8 mouse cellular contexts compared by ENCODE assay signal in the genomic region with DNA sequence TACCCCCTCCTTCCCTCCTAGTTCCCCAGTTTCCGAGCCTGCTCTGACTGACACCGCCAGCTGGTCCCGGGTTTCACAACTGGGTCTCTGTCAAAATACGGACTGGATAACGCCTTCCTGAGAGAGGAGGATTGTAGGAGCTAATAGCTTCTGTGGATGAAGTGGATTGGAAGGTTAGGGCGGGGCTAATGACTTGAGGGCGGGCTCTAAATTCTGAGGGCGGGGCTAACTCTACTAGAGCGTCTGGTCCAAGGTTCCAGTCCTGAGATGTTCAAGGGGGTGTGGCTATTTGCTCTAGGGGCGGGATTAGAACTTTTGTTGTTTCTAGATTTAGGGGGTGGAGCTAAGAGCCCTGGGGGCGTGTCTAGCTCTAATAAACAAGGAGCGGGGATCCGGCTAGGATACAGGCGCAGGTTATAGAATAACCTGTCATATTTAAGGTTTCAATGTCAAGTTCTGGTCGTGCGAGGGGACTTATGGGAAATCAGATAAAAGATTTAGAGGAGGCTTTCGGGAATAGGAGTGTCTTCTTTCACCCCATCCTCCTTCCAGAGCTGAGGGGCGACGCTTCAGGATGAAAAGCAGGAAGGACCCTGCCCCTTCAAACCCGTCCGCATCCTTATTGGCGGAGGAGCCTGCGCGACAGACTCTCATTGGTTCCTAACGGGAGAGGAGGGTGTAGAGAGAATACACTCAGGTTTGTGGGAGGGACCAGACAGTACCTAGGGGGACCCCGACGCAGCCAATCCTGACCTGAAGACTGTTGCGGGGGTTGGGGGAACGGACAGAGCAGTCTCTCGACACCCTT. TPM values are rescaled to one million over a fixed set of nuclear protein-coding genes. Genes with fewer than 3 reads are reported as not detected.
DNase-seq lines count a peak whose midpoint lies in the region; ATAC-seq lines count a peak whose summit lies in the region.

Gene Eml2, plus strand, starts transcription at position 714 of the 808 bp plus-strand sequence.

- H3K9me3 ChIP-seq in embryonic facial prominence, embryonic 13.5 days, result 0 out of 2 replicates have a peak, but pooled peaks cover 3% of the 10 kb centered on the region
- H3K9me3 ChIP-seq in heart, embryonic 12.5 days (replicated peaks), result 0 out of 2 replicates have a peak, but pooled peaks cover 5% of the 10 kb centered on the region
- no peaks in the 10 kb centered on the region for H3K9me3 ChIP-seq in neural tube, embryonic 11.5 days (ENCODE audit: control insufficient read depth, low read length)

- H3K36me3 ChIP-seq in embryonic facial prominence, embryonic 13.5 days, result no peaks in the 10 kb centered on the region
- no peaks in the 10 kb centered on the region for H3K36me3 ChIP-seq in heart, embryonic 12.5 days
- no peaks in the 10 kb centered on the region for H3K36me3 ChIP-seq in neural tube, embryonic 11.5 days (ENCODE audit: control insufficient read depth, insufficient read depth, low read length)

- H3K27ac ChIP-seq in embryonic facial prominence, embryonic 13.5 days, result no peak within 1 kb of the TSS
- H3K27ac ChIP-seq in heart, embryonic 12.5 days (ENCODE audit: poor library complexity, severe bottlenecking), result no peak within 1 kb of the TSS
- H3K27ac ChIP-seq in neural tube, embryonic 11.5 days (ENCODE audit: low read depth, low read length), result no peak within 1 kb of the TSS

- peak within 1 kb of the TSS; percentile 58 for H3K9ac ChIP-seq in embryonic facial prominence, embryonic 13.5 days
- H3K9ac ChIP-seq in heart, embryonic 12.5 days, result peak within 1 kb of the TSS; percentile 14; the same call in 1 of the 2 replicates
- peak within 1 kb of the TSS; percentile 54 for H3K9ac ChIP-seq in neural tube, embryonic 11.5 days (ENCODE audit: low read length)

- WGBS in embryonic facial prominence, embryonic 13.5 days, result 2% methylated on average over 30 of the region's 30 CpGs
- WGBS in heart, embryonic 12.5 days, result 2% methylated on average over 30 of the region's 30 CpGs
- under 1% methylated on average over 30 of the region's 30 CpGs for WGBS in neural tube, embryonic 11.5 days

- peaks cover 80% of the 10 kb centered on the region for H3K27me3 ChIP-seq in embryonic facial prominence, embryonic 13.5 days
- H3K27me3 ChIP-seq in heart, embryonic 12.5 days (replicated peaks), result peaks cover 52% of the 10 kb centered on the region
- peaks cover 48% of the 10 kb centered on the region for H3K27me3 ChIP-seq in neural tube, embryonic 11.5 days (ENCODE audit: control insufficient read depth, insufficient read depth, low read length)

- DNase-seq in urinary bladder, adult 2 months (ENCODE audit: low spot score), result no peak
- no peak for DNase-seq in urinary bladder, adult 18-20 months (ENCODE audit: low spot score in 2 of 2)
- DNase-seq in kidney, postnatal 10 days, result peak; percentile 69
- peak; percentile 61 for DNase-seq in liver
- peak; percentile 73 for DNase-seq in neural tube, embryonic 11.5 days (ENCODE audit: low spot score)
- no peak for DNase-seq in spleen, adult 12 weeks (ENCODE audit: low spot score)

- H3K4me3 ChIP-seq in embryonic facial prominence, embryonic 13.5 days, result peak within 1 kb of the TSS; percentile 37
- peak within 1 kb of the TSS; percentile 28 for H3K4me3 ChIP-seq in heart, embryonic 12.5 days
- peak within 1 kb of the TSS; percentile 35 for H3K4me3 ChIP-seq in neural tube, embryonic 11.5 days (ENCODE audit: low read depth, low read length)

- 0 out of 2 replicates have a peak, but pooled peaks have one; percentile 29 for ATAC-seq in embryonic facial prominence, embryonic 13.5 days (ENCODE audit: insufficient number of reproducible peaks, insufficient read depth, low FRiP score, low TSS enrichment, low read depth)
- 0 out of 2 replicates have a peak, but pooled peaks have one; percentile 12 for ATAC-seq in heart, embryonic 12.5 days (ENCODE audit: insufficient number of reproducible peaks, low FRiP score)
- peak; percentile 87 for ATAC-seq in neural tube, embryonic 11.5 days (ENCODE audit: insufficient read depth, low FRiP score, low TSS enrichment)

- H3K4me1 ChIP-seq in embryonic facial prominence, embryonic 13.5 days, result peaks cover 47% of the 10 kb centered on the region
- H3K4me1 ChIP-seq in heart, embryonic 12.5 days (replicated peaks), result peaks cover 43% of the 10 kb centered on the region
- 0 out of 2 replicates have a peak, but pooled peaks cover 2% of the 10 kb centered on the region for H3K4me1 ChIP-seq in neural tube, embryonic 11.5 days (ENCODE audit: control insufficient read depth, insufficient read depth, low read length)

- H3K4me2 ChIP-seq in embryonic facial prominence, embryonic 13.5 days, result peak within 1 kb of the TSS; percentile 58
- H3K4me2 ChIP-seq in heart, embryonic 12.5 days, result peak within 1 kb of the TSS; percentile 46
- H3K4me2 ChIP-seq in neural tube, embryonic 11.5 days (ENCODE audit: low read depth), result peak within 1 kb of the TSS; percentile 57

RNA-seq across cellular contexts. Expression of gene Eml2, which starts in this region (rescaled TPM):
- polyA plus RNA-seq in urinary bladder, adult 2 months (2012; rRNA removed), result 58.3 and 61.8 TPM in 2 replicates
- polyA plus RNA-seq in embryonic facial prominence, embryonic 13.5 days (2015; fragmentation: Nextera tagmentation; extraction: Ambion mirVana), result 5.1 and 7.2 TPM in 2 replicates
- 17.7 and 18.2 TPM in 2 replicates for polyA plus RNA-seq in heart, embryonic 12.5 days (2016; fragmentation: Nextera tagmentation; extraction: Ambion mirVana)
- polyA plus RNA-seq in neural tube, embryonic 11.5 days (2014; fragmentation: Nextera tagmentation; extraction: Ambion mirVana), result 1.3 and 2.0 TPM in 2 replicates

Comparison
In these comparisons a context has a peak if more than half of its experiments do, and no peak if none do; other contexts are left out.
1. DNase-seq: peak in kidney, postnatal 10 days (single experiment), liver (single experiment) and neural tube, embryonic 11.5 days (single experiment); none in urinary bladder, adult 2 months (single experiment), urinary bladder, adult 18-20 months (0 of 2) and spleen, adult 12 weeks (single experiment).
2. ATAC-seq: peak in every context shown above with its lines; median percentile 87 in neural tube, embryonic 11.5 days; 29 in embryonic facial prominence, embryonic 13.5 days; 12 in heart, embryonic 12.5 days.
3. Peak in every context shown above with its lines, with median percentiles within 50 percentile points of each other: H3K4me2 ChIP-seq, H3K4me3 ChIP-seq and H3K9ac ChIP-seq.